Mouse (Mus musculus): ENCODE measurements around the gene Rhcg. TPM values are rescaled to one million over a fixed set of nuclear protein-coding genes. Genes with fewer than 3 reads are reported as not detected.

Rhcg gene
- polyA plus RNA-seq, 1 experiment from 2014 or later = 0.15 TPM

DNA sequence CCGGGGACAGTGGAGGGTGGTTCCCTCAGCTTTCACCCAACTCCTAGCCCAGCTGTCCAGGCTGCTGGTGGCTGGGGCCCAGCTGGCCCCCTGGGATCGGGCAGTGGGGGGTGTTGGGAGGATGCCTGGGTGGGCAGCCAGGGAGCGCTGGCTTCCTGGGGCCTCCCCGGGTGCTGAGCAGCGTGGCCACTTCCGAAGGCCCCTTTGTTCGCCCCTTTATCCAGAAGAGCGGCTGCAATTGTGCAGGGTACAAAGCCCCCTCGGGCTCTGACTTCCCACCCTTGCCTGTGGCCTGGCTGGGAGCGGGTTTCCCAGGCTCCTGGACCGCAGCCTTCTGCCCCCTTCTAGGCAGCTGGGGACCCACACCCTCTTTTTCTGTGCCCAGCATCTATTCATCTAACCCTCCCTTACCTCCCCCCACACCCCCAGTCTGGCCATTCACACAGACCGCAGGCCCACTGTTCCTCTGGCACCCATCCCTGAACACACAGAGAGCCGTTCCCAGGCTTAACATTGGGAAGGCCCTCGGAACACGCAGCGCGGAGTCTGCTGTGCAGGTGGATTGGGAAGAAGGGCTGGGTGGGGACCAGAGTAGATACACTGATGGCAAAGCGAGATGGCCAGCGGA is 45.2 kb downstream of the Rhcg start:
- Histone ChIP-seq H3K4me1 (peaks cover 4% of the 10 kb centered on the region), H3K9ac (no peak overlapping the region), H3K4me2 (no peak overlapping the region), H3K27me3 (peaks cover 73% of the 10 kb centered on the region), H3K4me3 (no peak overlapping the region), H3K9me3 (no peaks in the 10 kb centered on the region), H3K36me3 (no peaks in the 10 kb centered on the region), H3K27ac (no peak overlapping the region)
- ATAC-seq (ENCODE audit: insufficient number of reproducible peaks, insufficient read depth, low FRiP score, low TSS enrichment, low read depth) = no peak
- 41% methylated on average over 19 of the region's 19 CpGs for WGBS

- ATAC-seq (ENCODE audit: insufficient number of reproducible peaks, insufficient read depth, low FRiP score, low TSS enrichment, low read depth) = no peak
- peaks cover 67% of the 10 kb centered on the region for H3K27me3 ChIP-seq
Observed at GRCm38 (mm10) chr7:79568937-79569535, 48.4 kb downstream of the Rhcg start.

GRCm38 (mm10) chr7:79568212-79568611 is 49.2 kb downstream of the Rhcg start:
- no peaks in the 10 kb centered on the region for H3K9me3 ChIP-seq
- H3K36me3 ChIP-seq = no peaks in the 10 kb centered on the region
- no peaks in the 10 kb centered on the region for H3K4me1 ChIP-seq
- H3K4me3 ChIP-seq = no peak overlapping the region
- H3K4me2 ChIP-seq = no peak overlapping the region
- 54% methylated on average over 6 of the region's 6 CpGs for WGBS
- no peak overlapping the region for H3K27ac ChIP-seq
- no peak overlapping the region for H3K9ac ChIP-seq
- peaks cover 63% of the 10 kb centered on the region for H3K27me3 ChIP-seq
- no peak for ATAC-seq (ENCODE audit: insufficient number of reproducible peaks, insufficient read depth, low FRiP score, low TSS enrichment, low read depth)

More at GRCm38 (mm10) chr7:79568937-79569535, 48.4 kb downstream of the Rhcg start:
- Histone ChIP-seq H3K9me3 (no peaks in the 10 kb centered on the region), H3K4me1 (no peaks in the 10 kb centered on the region), H3K4me3 (no peak overlapping the region), H3K27ac (no peak overlapping the region), H3K9ac (no peak overlapping the region), H3K36me3 (no peaks in the 10 kb centered on the region), H3K4me2 (no peak overlapping the region)
- WGBS = 43% methylated on average over 4 of the region's 4 CpGs

DNA sequence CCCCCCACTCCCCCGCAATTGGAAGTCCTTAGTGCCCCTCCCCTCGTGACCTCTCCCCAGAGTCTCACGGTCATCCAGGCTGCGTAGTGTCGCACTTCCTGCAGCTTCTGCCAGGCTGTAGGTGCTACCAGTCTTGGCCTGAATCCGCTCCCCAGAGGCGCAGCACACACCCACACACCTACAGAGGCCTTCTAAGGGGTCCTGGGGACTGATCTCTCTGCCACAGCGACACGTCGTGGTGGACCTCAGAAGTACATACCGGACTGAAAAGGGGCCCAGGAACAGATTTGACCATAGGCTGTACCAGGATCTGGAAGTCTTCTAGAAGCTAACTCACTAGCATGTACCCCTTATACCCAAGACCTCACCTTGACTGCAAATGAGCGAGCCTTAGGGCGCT is 53.8 kb downstream of the Rhcg start:
- Histone ChIP-seq H3K9ac (no peak overlapping the region), H3K4me3 (no peak overlapping the region), H3K27ac (no peak overlapping the region), H3K27me3 (peaks cover 70% of the 10 kb centered on the region), H3K4me1 (no peaks in the 10 kb centered on the region), H3K36me3 (no peaks in the 10 kb centered on the region), H3K9me3 (no peaks in the 10 kb centered on the region), H3K4me2 (no peak overlapping the region)
- no peak for ATAC-seq (ENCODE audit: insufficient number of reproducible peaks, insufficient read depth, low FRiP score, low TSS enrichment, low read depth)
- 27% methylated on average over 13 of the region's 13 CpGs for WGBS

DNA sequence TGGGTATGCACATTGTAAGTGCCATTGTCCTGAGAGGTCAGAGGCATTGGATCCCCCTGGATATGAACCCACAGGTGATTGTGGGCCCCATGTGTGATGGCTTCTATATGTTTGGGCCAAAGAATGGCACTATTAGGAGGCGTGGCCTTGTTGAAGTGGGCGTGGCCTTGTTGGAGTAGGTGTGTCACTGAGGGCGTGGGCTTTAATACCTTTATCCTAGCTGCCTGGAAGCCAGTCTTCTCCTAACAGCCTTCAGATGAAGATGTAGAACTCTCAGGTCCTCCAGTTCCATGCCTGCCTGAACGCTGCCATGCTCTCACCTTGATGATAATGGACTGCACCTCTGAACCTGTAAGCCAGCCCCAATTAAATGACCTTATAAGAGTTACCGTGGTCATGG is 55.1 kb downstream of the Rhcg start:
- Histone ChIP-seq H3K4me1 (no peaks in the 10 kb centered on the region), H3K36me3 (no peaks in the 10 kb centered on the region), H3K4me3 (no peak overlapping the region), H3K27me3 (peaks cover 77% of the 10 kb centered on the region), H3K9me3 (no peaks in the 10 kb centered on the region), H3K4me2 (no peak overlapping the region), H3K9ac (no peak overlapping the region), H3K27ac (no peak overlapping the region)
- 50% methylated on average over 5 of the region's 5 CpGs for WGBS
- no peak for ATAC-seq (ENCODE audit: insufficient number of reproducible peaks, insufficient read depth, low FRiP score, low TSS enrichment, low read depth)

- H3K4me2 ChIP-seq = no peak overlapping the region
Observed at GRCm38 (mm10) chr7:79558698-79559097, 58.8 kb downstream of the Rhcg start.

DNA sequence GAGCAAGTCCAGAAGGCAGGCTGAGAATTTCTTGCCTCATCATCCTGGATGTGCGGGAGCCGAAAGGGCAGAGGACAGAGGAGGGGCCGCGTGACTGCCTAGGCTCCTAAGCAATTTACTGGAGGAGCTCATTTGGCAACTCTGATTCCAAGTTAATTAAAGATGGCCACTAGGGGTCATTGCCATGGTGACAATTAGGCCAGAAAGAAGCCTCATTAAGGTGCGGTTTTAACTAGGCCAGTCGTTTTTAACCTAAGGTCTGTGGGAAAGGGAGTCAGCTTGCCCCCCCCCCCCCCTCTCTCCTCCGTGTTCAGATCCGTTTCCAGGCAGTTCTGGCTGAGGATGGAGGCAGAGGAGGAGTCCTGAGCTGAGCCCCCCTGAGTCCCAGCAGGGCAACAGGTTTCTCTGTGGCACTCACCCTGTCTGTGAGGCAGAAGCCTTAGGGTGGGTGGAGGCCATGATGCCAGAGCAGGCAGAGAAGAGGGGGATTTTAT is 59.7 kb downstream of the Rhcg start:
- no peaks in the 10 kb centered on the region for H3K9me3 ChIP-seq
- no peak for ATAC-seq (ENCODE audit: insufficient number of reproducible peaks, insufficient read depth, low FRiP score, low TSS enrichment, low read depth)
- H3K9ac ChIP-seq = no peak overlapping the region
- H3K4me2 ChIP-seq = no peak overlapping the region
- H3K36me3 ChIP-seq = no peaks in the 10 kb centered on the region
- peaks cover 95% of the 10 kb centered on the region for H3K27me3 ChIP-seq
- H3K27ac ChIP-seq = no peak overlapping the region
- 4% methylated on average over 8 of the region's 8 CpGs for WGBS
- H3K4me3 ChIP-seq = no peak overlapping the region
- 0 out of 2 replicates have a peak, but pooled peaks cover 4% of the 10 kb centered on the region for H3K4me1 ChIP-seq

More at GRCm38 (mm10) chr7:79558698-79559097, 58.8 kb downstream of the Rhcg start:
- peaks cover 88% of the 10 kb centered on the region for H3K27me3 ChIP-seq
- no peak overlapping the region for H3K4me3 ChIP-seq
- H3K4me1 ChIP-seq = 0 out of 2 replicates have a peak, but pooled peaks cover 4% of the 10 kb centered on the region
- H3K9ac ChIP-seq = no peak overlapping the region
- no peak overlapping the region for H3K27ac ChIP-seq
- no peaks in the 10 kb centered on the region for H3K9me3 ChIP-seq
- no peaks in the 10 kb centered on the region for H3K36me3 ChIP-seq
- WGBS = 82% methylated on average over 1 of the region's 1 CpGs
- ATAC-seq (ENCODE audit: insufficient number of reproducible peaks, insufficient read depth, low FRiP score, low TSS enrichment, low read depth) = no peak

DNA sequence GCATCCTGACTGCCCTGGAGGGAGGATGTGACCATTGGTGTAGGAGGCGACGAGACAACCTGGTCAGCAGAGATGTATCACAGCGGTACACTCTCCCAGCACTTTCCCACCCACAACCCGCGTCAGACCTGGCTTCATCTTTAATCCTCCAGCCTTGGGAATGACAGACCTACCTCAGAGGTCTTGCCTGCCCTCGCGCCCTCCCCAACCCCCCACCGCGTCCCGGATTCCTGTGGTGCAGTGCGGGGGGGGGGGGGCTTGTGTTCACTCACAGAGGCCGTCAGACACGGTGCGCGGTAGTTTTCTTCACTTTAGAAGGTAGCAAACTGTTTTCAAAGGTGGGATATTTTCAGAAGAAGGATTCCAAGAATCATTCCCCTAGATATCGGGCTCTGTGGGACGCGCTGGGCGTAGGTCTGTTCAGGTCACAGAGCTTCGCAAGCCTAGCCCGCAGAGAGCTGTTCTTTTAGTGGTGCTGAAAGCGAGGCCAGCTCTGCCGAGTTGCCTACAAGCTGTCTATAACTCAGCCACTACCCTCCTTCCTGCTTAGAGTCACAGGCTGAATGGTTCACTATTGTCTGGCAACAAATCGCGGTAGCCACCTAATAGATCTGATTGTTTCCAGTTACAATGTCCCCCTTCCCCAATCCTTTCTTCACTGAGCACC is 62.0 kb downstream of the Rhcg start:
- Histone ChIP-seq H3K4me3 (no peak overlapping the region), H3K9ac (no peak overlapping the region)
- WGBS = 2% methylated on average over 25 of the region's 25 CpGs

GRCm38 (mm10) chr7:79552702-79553101 is 64.8 kb downstream of the Rhcg start:
- Histone ChIP-seq H3K27ac (no peak overlapping the region), H3K4me2 (no peak overlapping the region), H3K9ac (no peak overlapping the region), H3K9me3 (no peaks in the 10 kb centered on the region), H3K4me3 (no peak overlapping the region), H3K27me3 (peaks cover 98% of the 10 kb centered on the region), H3K36me3 (no peaks in the 10 kb centered on the region), H3K4me1 (0 out of 2 replicates have a peak, but pooled peaks cover 4% of the 10 kb centered on the region)
- no peak for ATAC-seq (ENCODE audit: insufficient number of reproducible peaks, insufficient read depth, low FRiP score, low TSS enrichment, low read depth)
- WGBS = 7% methylated on average over 10 of the region's 10 CpGs

More for the DNA sequence above, 62.0 kb downstream of the Rhcg start:
- no peak for ATAC-seq (ENCODE audit: insufficient number of reproducible peaks, insufficient read depth, low FRiP score, low TSS enrichment, low read depth)
- Histone ChIP-seq H3K36me3 (no peaks in the 10 kb centered on the region), H3K27ac (no peak overlapping the region), H3K9me3 (no peaks in the 10 kb centered on the region), H3K4me2 (no peak overlapping the region), H3K4me1 (0 out of 2 replicates have a peak, but pooled peaks cover 4% of the 10 kb centered on the region), H3K27me3 (peaks cover 95% of the 10 kb centered on the region)

DNA sequence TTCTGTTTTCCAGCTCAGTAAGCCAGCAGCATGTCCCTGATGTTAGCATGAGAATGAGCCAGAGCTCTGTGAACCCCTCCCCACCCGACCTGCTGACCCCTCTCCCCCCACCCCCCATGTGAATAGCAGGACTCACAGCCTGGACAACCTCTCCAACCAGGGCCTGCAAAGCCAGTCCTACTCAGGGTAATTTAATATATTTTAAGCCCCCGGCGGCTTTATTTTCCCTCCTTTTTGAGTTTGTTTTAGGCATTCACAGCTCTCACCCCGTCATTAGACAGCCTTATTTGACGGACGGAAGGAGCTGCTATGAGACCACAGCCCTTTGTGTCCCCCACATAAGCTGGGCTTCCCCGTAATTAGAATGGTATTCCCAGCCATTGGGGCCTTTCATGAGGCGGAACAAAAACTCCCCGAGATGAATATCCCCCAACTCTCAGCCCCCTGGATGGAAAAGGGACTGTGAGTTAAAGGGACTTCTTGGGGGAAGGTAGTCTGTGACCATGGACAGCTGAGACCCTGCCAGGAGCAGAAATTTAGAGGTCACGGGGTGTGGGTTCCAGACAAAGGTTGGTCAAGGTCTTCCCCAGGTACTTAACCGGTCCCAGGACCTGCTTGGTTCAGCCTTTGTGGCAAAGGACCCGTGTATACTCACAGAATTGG is 68.4 kb downstream of the Rhcg start:
- H3K27ac ChIP-seq = no peak overlapping the region

GRCm38 (mm10) chr7:79547092-79547491 is 70.4 kb downstream of the Rhcg start:
- ATAC-seq (ENCODE audit: insufficient number of reproducible peaks, insufficient read depth, low FRiP score, low TSS enrichment, low read depth) = no peak
- WGBS = 2% methylated on average over 15 of the region's 15 CpGs

More for the DNA sequence above, 68.4 kb downstream of the Rhcg start:
- 13% methylated on average over 12 of the region's 12 CpGs for WGBS
- no peak overlapping the region for H3K9ac ChIP-seq
- no peaks in the 10 kb centered on the region for H3K4me1 ChIP-seq
- no peaks in the 10 kb centered on the region for H3K36me3 ChIP-seq
- H3K4me2 ChIP-seq = no peak overlapping the region
- H3K9me3 ChIP-seq = no peaks in the 10 kb centered on the region
- no peak for ATAC-seq (ENCODE audit: insufficient number of reproducible peaks, insufficient read depth, low FRiP score, low TSS enrichment, low read depth)
- H3K4me3 ChIP-seq = no peak overlapping the region
- H3K27me3 ChIP-seq = peaks cover 98% of the 10 kb centered on the region

More at GRCm38 (mm10) chr7:79547092-79547491, 70.4 kb downstream of the Rhcg start:
- Histone ChIP-seq H3K36me3 (no peaks in the 10 kb centered on the region), H3K4me3 (no peak overlapping the region), H3K9ac (no peak overlapping the region), H3K27me3 (peaks cover 100% of the 10 kb centered on the region), H3K9me3 (no peaks in the 10 kb centered on the region), H3K4me2 (no peak overlapping the region), H3K4me1 (peaks cover 7% of the 10 kb centered on the region), H3K27ac (no peak overlapping the region)

Data from embryonic facial prominence, embryonic 13.5 days (tissue).